Mouse (Mus musculus) CH12.LX (cell line): ENCODE data around the gene Casp14. TPM values are rescaled to one million over a fixed set of nuclear protein-coding genes. Genes with fewer than 3 reads are reported as not detected.

Experiments
- DNase-seq: peaks from one replicate; pipeline ENCODE4 v3.0.0-alpha.2; 2013; ENCODE audit errors: extremely low read depth
- H3K27ac ChIP-seq: 2 replicates; pipeline ENCODE4 v1.5.1; 2012; ENCODE audit warnings: low read depth, mild to moderate bottlenecking, control low read depth, moderate library complexity; ENCODE audit not compliant: insufficient read depth
- H3K27me3 ChIP-seq: replicated peaks from 2 replicates; pipeline ENCODE3; 2012; ENCODE audit warnings: inconsistent platforms
- H3K36me3 ChIP-seq, 2 experiments: replicated peaks in 1 of 2; 2 replicates each; pipeline versions ENCODE3 to v1.6.1; 2012; ENCODE audit warnings: inconsistent platforms in 1 of 2, low read length in 1 of 2, mild to moderate bottlenecking in 1 of 2, mixed read lengths in 1 of 2, moderate library complexity in 1 of 2; ENCODE audit not compliant: control insufficient read depth in 1 of 2, insufficient read depth in 1 of 2
- H3K4me1 ChIP-seq, 2 experiments: 2 replicates each; pipeline ENCODE4 v1.6.1; 2012; ENCODE audit warnings: inconsistent platforms in 1 of 2, moderate library complexity in 1 of 2; ENCODE audit not compliant: insufficient read depth in 2 of 2, control insufficient read depth in 1 of 2
- H3K4me2 ChIP-seq: 2 replicates; pipeline ENCODE4 v1.6.1; 2012; ENCODE audit warnings: low read depth, mild to moderate bottlenecking, control low read depth; ENCODE audit not compliant: poor library complexity, insufficient read depth, severe bottlenecking
- H3K4me3 ChIP-seq, 3 experiments: fragments of 150-350 bp in 1 of 3; sonication (generic) in 1 of 3; replicated peaks in 1 of 3; 2 replicates each; pipeline versions ENCODE3 to v1.5.1; 2011 to 2012; ENCODE audit warnings: low read depth in 2 of 3, low read length in 2 of 3, mild to moderate bottlenecking in 2 of 3, moderate library complexity in 2 of 3, control low read depth in 1 of 3, improper control_type of control experiment in 1 of 3, inconsistent platforms in 1 of 3, mixed read lengths in 1 of 3; ENCODE audit not compliant: poor library complexity in 1 of 3
- H3K79me2 ChIP-seq: replicated peaks from 2 replicates; pipeline ENCODE4 v1.6.1; 2012; ENCODE audit warnings: mild to moderate bottlenecking, moderate library complexity; ENCODE audit not compliant: control insufficient read depth, poor library complexity, insufficient read depth, severe bottlenecking; ENCODE audit errors: extremely low read depth
- H3K9ac ChIP-seq: 2 replicates; pipeline ENCODE4 v1.6.1; 2012; ENCODE audit warnings: low read depth, mild to moderate bottlenecking, control low read depth, moderate library complexity; ENCODE audit not compliant: insufficient read depth
- H3K9me3 ChIP-seq: replicated peaks from 2 replicates; pipeline ENCODE3; 2012; ENCODE audit warnings: low read length, inconsistent platforms, mixed read lengths
- BHLHE40 ChIP-seq: IDR thresholded peaks from 2 replicates; pipeline ENCODE4 v1.6.1; 2011; ENCODE audit warnings: mild to moderate bottlenecking, low read depth, low read length, improper control_type of control experiment
- CHD1 ChIP-seq: IDR thresholded peaks from 2 replicates; pipeline ENCODE4 v1.6.1; 2012; ENCODE audit warnings: low read depth, low read length, improper control_type of control experiment, inconsistent platforms
- CHD2 ChIP-seq: IDR thresholded peaks from 2 replicates; pipeline ENCODE4 v1.6.1; 2011; ENCODE audit warnings: low read length, improper control_type of control experiment
- ELF1 ChIP-seq: IDR thresholded peaks from 2 replicates; pipeline ENCODE4 v1.6.1; 2014; ENCODE audit warnings: low read depth, mild to moderate bottlenecking, inconsistent platforms, low read length, improper control_type of control experiment
- IRF4 ChIP-seq: IDR thresholded peaks from 2 replicates; pipeline ENCODE4 v1.6.1; 2014; ENCODE audit warnings: low read depth, mild to moderate bottlenecking, inconsistent platforms, low read length, improper control_type of control experiment
- JUND ChIP-seq: conservative IDR thresholded peaks from 2 replicates; pipeline ENCODE4 v1.6.1; 2011; ENCODE audit warnings: low read depth, low read length, improper control_type of control experiment
- KAT2A ChIP-seq: IDR thresholded peaks from 2 replicates; pipeline ENCODE4 v1.6.1; 2012; ENCODE audit warnings: low read length, improper control_type of control experiment, inconsistent platforms; ENCODE audit not compliant: insufficient replicate concordance
- MAX ChIP-seq: IDR thresholded peaks from 2 replicates; pipeline ENCODE4 v1.6.1; 2011; ENCODE audit warnings: low read length, improper control_type of control experiment
- RAD21 ChIP-seq: IDR thresholded peaks from 2 replicates; pipeline ENCODE4 v1.6.1; 2011; ENCODE audit warnings: low read depth, mild to moderate bottlenecking, low read length, improper control_type of control experiment, moderate library complexity
- SIN3A ChIP-seq: IDR thresholded peaks from 2 replicates; pipeline ENCODE4 v1.6.1; 2012; ENCODE audit warnings: low read length, improper control_type of control experiment, inconsistent platforms
- SMC3 ChIP-seq: IDR thresholded peaks from 2 replicates; pipeline ENCODE4 v1.6.1; 2011; ENCODE audit warnings: low read depth, low read length, improper control_type of control experiment
- TBP ChIP-seq: conservative IDR thresholded peaks from 2 replicates; pipeline ENCODE4 v1.6.1; 2011; ENCODE audit warnings: low read depth, low read length, improper control_type of control experiment
- TCF12 ChIP-seq: IDR thresholded peaks from 2 replicates; pipeline ENCODE4 v1.6.1; 2014; ENCODE audit warnings: low read depth, mild to moderate bottlenecking, inconsistent platforms, low read length, improper control_type of control experiment
- UBTF ChIP-seq: IDR thresholded peaks from 2 replicates; pipeline ENCODE4 v1.6.1; 2012; ENCODE audit warnings: low read depth, mild to moderate bottlenecking, inconsistent platforms, low read length, improper control_type of control experiment, moderate library complexity
- USF2 ChIP-seq: conservative IDR thresholded peaks from 2 replicates; pipeline ENCODE4 v1.6.1; 2011; ENCODE audit warnings: low read depth, low read length, improper control_type of control experiment
- ZC3H11A ChIP-seq: IDR thresholded peaks from 2 replicates; pipeline ENCODE4 v1.6.1; 2012; ENCODE audit warnings: low read depth, mild to moderate bottlenecking, inconsistent platforms, low read length, improper control_type of control experiment
- dilution Hi-C: fragments of 300-500 bp; cut with MboI; formaldehyde crosslinking; loops from 2 replicates; pipeline ENCODE4 v1.14.3; 2020; ENCODE audit warnings: low sequenced_read_pairs; ENCODE audit not compliant: extremely low pct_unique_long_range_greater_than_20kb, extremely low pct_ligation_motif_present
- in situ Hi-C: fragments of 300-500 bp; cut with MboI; formaldehyde crosslinking; loops from 3 replicates; pipeline ENCODE4 v1.14.3; 2019; ENCODE audit warnings: low sequenced_read_pairs, low pct_ligation_motif_present, low pct_unique_long_range_greater_than_20kb, mixed read lengths
- polyA plus RNA-seq: library from polyadenylated mRNA; unstranded; fragments of >175 nt; gene quantifications from 2 replicates; pipeline ENCODE4 v1.2.1, GENCODE M21; 2012; ENCODE audit warnings: low read depth; ENCODE audit not compliant: insufficient read length
- total RNA-seq, 2 experiments: library from RNA; depleted of rRNA; stranded (reverse); fragments of 300-350 nt in 1 of 2; fragments of >200 nt in 1 of 2; gene quantifications; 2 replicates each; pipeline ENCODE4 v1.2.3; 2012 to 2014

Gene Casp14
- total RNA-seq (2012; rRNA removed) (not detected in 2 replicates), total RNA-seq (2014; rRNA removed) (not detected in 2 replicates), polyA plus RNA-seq (not detected in 2 replicates)

DNA sequence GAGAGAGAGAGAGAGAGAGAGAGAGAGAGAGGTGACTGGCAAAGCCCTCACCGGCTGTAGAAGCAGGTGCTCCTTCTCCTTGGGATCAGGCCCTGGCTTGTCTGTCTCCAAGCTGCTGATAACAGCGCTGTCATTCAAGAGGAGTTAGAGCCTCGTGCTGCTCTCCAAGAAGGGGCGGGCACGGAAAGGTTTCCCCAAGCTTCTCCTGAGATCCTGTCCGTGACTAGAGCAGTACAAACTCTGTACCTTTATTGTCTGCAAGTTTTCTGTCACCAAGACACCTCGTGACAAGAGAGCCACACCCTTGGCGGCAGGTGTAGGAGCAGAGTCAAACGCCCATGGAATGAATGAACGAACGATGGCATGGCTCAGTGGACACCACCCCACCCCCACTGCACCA lies at the start of gene Casp14:
Casp14 (minus strand) TSS at position 239 of the 400 bp plus-strand sequence.
- dilution Hi-C loops: no loop called here
- Histone ChIP-seq H3K9ac (no peak within 1 kb of the TSS), H3K9me3 (no peaks in the 10 kb centered on the region), H3K4me2 (no peak within 1 kb of the TSS)
- no peak for TF ChIP-seq CHD2
- no peak for TF ChIP-seq SMC3
- TF ChIP-seq ELF1: no peak
- TF ChIP-seq JUND: no peak
- no peak for TF ChIP-seq BHLHE40
- TF ChIP-seq MAX: no peak
- no peak for TF ChIP-seq USF2
- TF ChIP-seq RAD21: no peak
- TF ChIP-seq TBP: no peak
- TF ChIP-seq, all 38 proteins: peak for 0
- no peaks in the 10 kb centered on the region for H3K36me3 ChIP-seq
- no peak for DNase-seq
- no peaks in the 10 kb centered on the region for H3K79me2 ChIP-seq
- H3K27me3 ChIP-seq: peaks cover 46% of the 10 kb centered on the region
- H3K27ac ChIP-seq: no peak within 1 kb of the TSS
- in situ Hi-C loops: no loop called here
- H3K4me1 ChIP-seq: no peaks in the 10 kb centered on the region
- H3K4me3 ChIP-seq: no peak within 1 kb of the TSS

DNA sequence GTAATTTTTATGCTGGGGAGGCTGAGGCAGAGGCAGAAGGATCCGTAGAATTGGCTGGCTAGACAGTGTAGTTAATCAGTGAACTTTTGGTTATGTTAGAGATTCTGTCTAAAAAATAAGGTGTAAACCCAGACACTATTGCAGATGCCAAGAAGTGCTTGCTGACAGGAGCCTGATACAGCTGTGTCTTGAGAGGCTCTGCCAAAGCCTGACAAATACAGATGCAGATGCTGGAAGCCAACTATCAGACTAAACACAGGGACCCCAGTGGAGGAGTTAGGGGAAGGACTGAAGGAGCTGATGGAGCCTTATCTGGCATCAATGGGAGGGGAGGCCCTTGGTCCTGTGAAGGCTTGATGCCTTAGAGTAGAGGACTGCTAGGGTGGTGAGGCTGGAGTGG lies 47.5 kb upstream of the Casp14 start:
- H3K27me3 ChIP-seq: peaks cover 16% of the 10 kb centered on the region
- H3K9ac ChIP-seq: no peak overlapping the region
- dilution Hi-C loops: no loop called here
- no peaks in the 10 kb centered on the region for H3K36me3 ChIP-seq
- H3K4me3 ChIP-seq: no peak overlapping the region
- H3K27ac ChIP-seq: no peak overlapping the region
- H3K79me2 ChIP-seq: no peaks in the 10 kb centered on the region
- H3K4me2 ChIP-seq: no peak overlapping the region
- TF ChIP-seq SIN3A (no peak), RAD21 (no peak), CHD1 (no peak), IRF4 (no peak), MAX (no peak), KAT2A (no peak), ZC3H11A (no peak), BHLHE40 (no peak), TCF12 (no peak), UBTF (no peak)
- TF ChIP-seq, all 38 proteins: peak for 0
- no peaks in the 10 kb centered on the region for H3K4me1 ChIP-seq
- in situ Hi-C loops: no loop called here
- DNase-seq: no peak
- peaks cover 2% of the 10 kb centered on the region for H3K9me3 ChIP-seq
